Mouse (Mus musculus): ENCODE results near the gene Lxn.

Gene Lxn

DNA sequence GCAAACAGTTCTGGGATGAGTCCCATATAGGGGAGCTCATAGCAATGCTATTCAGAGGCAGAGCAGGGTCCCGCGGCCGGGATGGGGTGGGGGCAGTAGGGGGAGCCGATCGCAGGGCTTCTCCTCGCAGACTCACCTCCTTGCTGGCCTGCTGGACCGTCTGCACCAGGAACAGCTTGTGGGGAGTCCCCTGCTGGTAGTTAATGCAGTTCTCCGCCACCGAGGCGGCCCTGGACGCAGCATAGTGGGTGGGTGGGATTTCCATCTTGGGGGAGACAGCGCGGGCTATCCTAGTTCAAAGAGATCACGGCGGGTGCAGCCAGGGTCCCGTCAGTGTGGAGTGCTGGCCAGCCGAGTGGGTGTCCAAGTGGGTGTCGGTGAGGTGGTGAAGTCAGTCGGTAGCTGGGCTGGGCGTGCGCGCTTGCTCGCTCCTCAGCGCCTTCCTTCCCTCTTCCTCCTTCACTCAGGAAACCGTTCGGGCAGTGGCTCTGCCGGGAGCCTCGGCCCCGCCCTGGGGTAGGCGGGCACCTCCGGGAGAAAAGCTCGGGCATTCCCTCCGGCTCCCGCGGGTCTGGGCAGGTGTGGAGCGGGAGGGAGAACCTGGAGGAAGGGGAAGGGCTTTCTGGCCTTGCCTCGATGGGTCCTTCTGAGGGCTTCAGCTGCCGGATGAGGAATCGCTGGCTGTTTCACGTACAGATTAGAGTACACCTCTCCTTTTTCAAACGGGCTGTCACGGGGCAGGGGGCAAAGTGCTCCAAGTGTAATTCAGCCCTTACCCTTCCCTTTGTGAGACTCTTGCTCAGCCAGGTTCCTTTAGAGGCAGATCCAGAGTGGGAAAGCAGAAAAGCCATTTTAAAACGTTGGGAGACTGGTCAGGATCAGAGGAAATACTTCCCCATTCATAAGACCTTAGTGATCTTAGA lies at the start of gene Lxn:
Lxn (minus strand) TSS at position 477 of the 923 bp plus-strand sequence.
- DNase-seq, result peak; percentile 81

DNA sequence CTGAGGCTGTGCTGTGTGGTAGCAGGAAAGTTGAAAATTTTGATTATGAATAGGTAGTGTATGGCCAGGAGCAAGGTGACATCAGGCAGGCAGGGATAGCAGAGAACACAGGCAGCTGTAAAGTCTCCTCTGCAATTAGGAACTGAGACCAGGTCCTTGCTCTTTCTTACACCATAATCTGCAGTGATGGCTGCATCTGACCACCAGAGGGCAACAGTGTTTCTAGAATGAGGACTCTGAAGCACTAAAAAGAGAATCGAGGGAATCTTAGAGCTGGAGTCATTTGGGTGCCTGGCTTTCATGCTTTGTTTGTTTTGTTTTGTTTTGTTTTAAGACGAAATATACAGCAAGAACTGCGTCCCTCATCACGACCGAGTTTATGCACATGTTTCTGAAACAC lies 49.1 kb upstream of the Lxn start:
- DNase-seq, result peak; percentile 76

GRCm38 (mm10) chr3:67508216-67508892 lies 44.6 kb upstream of the Lxn start:
- DNase-seq, result peak; percentile 27

- DNase-seq, result no peak
Observed at GRCm38 (mm10) chr3:67505286-67505685, 41.6 kb upstream of the Lxn start.

- DNase-seq, result no peak
Observed at GRCm38 (mm10) chr3:67503878-67504277, 40.2 kb upstream of the Lxn start.

DNA sequence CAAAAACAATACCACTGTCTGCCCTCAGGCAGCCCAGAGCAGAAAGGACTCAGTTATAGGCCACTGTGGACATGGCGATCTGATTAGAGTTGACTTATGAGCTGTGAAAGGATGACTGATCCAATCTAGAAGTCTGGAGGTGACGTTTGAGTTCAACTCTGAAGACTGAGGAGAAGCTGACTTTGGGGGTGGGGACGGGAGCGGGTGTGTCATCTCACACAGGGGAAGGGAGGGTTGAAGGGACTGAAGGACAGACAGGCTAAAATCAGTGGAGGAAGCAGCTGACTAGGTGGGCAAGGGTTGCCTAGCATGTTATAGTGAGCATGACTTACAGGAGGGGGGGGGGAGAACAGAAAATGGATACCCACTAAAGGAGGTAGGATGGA lies 35.7 kb upstream of the Lxn start:
- DNase-seq, result no peak

DNA sequence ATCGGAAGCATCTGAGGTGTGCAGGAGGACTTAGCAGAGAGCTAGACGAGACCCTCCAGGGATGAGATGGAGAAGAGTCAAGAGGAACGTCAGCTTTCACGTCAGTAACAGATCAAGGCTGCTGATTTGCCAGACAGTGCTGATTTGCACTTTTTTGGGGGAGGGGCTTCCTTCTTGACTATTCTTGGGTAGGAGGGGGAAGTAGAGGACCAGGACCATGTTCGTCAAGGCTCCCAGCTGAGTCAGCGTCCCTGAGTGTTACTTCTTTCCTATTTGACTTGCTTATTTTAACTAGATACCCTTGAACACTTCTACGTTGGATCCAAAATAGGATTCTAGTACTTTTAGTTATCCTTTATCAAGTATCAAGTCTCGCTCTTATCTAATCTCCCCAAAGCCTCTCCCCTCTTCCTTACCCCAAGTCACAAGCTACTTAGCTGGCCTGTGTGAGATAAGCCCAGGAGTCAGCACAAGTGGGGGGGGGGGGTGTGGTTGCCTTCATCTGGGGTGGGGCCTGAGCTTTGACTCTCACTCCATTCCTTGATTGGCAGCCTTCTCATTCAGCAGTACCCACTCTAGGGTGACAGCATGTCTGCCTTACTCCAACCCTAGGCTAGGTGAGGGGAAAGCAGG lies 35.2 kb upstream of the Lxn start:
- no peak for DNase-seq

GRCm38 (mm10) chr3:67497998-67498397 lies 34.3 kb upstream of the Lxn start:
- DNase-seq, result no peak

DNA sequence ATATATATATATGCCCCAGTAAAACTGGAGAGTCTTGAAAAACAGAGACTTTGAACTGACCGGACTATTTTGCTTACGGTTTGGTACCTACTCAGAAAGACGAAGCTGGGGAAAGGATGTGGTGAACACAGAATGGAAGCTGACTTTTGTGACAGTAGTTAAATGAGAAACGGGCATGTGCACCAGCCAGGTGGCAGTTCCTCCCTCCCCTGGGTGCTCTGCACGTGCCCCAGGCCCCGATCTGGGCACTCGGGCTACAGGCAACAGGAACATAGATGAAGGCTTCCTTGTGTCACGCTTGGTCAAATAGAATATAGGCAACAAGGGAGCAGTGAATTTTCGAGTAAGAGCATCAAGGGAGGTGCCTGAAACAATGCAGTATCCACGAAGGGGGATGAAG lies 32.6 kb upstream of the Lxn start:
- DNase-seq, result no peak

DNA sequence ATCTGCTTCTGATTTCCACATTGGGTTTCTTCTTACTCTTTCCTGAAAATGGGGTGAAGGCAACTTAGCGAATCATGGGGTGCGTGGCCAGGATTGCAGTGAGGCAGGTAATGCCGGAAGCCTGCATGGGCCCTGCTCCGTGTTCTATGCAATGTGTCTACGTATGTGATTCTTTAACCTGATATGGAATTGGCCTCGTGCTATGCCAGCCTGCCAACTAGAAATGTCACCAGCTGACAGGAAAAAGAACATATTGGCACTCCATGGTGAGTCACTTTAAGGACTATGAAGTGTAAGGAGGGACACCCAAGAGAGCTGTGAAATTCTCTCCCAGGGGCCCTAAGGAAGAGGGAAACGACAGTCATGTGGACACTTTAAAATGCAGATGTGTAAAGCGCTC lies 29.4 kb upstream of the Lxn start:
- peak; percentile 13 for DNase-seq

DNA sequence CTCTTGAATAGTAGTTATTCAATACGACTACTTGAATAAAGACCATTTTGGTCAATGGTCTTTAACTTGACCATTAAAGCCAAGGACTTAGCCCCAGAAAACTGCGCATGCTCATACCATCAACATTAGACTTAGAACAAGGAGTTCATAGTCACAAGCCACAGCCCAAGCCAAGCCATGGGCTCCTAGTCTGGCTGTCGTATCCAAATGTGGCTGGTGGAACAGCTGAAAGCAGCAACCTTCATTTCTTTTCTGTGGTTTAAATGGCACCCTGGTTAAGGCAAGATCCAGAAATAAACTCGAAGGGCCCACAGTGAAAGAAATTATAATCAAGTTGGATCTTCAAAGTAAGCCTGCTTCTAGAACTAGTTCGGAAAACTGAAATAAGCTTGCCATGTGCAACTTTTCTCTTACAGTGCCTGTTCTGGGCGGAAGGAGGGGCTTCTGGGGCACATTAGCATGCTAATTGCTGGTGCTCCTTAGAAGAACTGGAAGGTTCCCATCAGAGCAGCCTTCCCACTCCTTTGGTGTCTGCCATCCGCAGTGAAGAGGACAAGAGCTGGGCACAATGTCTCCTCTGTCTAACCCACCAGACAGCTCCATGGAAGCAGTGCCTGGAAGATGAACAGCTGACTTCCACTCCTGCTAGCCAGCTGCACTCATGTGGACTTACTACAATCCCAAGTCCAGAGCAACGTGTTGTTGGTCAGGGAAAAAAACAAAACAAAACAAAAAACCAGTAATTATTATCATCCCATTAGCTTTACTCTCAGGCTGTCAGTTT lies 28.6 kb upstream of the Lxn start:
- DNase-seq, result no peak

GRCm38 (mm10) chr3:67490156-67490555 lies 26.4 kb upstream of the Lxn start:
- no peak for DNase-seq

GRCm38 (mm10) chr3:67485233-67485632 lies 21.5 kb upstream of the Lxn start:
- DNase-seq, result no peak

DNA sequence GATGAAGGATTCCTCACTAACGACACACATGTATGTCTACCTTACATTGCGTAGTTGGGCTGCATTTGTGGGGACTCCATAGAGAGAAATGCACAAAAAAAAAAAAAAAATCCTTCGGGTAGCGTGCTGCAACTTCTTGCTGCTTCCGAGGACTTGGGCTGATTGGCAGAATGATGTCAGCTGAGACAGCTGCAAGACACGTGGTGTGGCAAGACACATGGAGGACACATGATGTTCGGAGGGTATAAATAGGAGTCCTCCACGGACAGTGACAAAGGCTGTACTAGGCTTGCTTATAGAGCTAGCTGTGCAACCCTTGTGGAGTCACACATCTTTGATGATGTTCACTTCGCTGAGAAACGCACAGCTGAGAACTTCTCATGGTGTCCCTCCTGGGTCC lies 18.7 kb upstream of the Lxn start:
- DNase-seq, result no peak

GRCm38 (mm10) chr3:67479806-67480205 lies 16.1 kb upstream of the Lxn start:
- DNase-seq, result no peak

GRCm38 (mm10) chr3:67473438-67473837 lies 9.7 kb upstream of the Lxn start:
- no peak for DNase-seq

GRCm38 (mm10) chr3:67471408-67472127 lies 7.8 kb upstream of the Lxn start:
- DNase-seq, result no peak

GRCm38 (mm10) chr3:67467281-67467680 lies 3.6 kb upstream of the Lxn start:
- DNase-seq, result no peak

DNA sequence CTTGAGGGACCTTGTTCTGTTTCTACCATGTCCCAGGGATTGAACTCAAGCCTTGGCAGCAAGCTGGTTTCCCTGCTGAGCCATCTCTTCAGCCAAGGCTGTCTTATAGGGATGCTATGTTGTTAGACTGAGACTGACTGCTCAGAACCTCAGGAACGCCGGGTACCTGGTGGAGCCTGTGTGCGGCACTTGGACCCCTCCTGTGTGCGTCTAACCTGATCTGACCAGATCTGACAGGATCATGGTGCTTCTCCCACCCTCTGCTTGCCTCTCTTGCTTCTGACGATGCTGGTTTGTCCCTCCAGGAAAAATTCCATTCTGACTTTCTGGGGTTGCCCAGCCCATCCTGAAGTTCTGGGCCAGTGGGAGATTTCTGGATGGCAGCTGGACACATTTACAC lies 2.9 kb upstream of the Lxn start:
- DNase-seq, result no peak

- DNase-seq, result no peak
Observed at GRCm38 (mm10) chr3:67463001-67463400, 725 bp downstream of the Lxn start.

DNA sequence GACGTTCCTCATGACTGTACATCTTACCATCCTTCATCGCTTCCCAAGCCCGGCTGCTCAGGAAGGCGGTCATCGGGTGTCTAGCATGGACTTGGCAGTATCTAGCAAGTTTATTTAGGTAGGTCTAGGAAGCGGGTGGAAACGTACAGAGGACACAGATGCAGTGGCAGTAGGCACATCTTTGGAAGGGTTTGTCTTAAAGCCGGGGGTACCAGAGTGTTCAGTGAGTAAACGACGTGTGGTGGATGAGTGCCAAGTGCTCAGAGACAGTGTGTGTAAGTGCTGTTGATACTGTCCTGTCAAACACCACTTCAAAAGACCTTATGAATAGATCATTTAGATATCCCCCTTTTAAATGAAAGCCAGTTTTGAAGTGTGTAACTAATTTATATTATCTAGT lies 1.1 kb downstream of the Lxn start:
- no peak for DNase-seq

GRCm38 (mm10) chr3:67462015-67462414 lies 1.7 kb downstream of the Lxn start:
- no peak for DNase-seq

Data from right cerebral cortex, postnatal 25 days (tissue).